Mouse (Mus musculus) heart, postnatal 0 days (tissue): ENCODE measurements around the gene Aldh1b1.

ENCODE experiments used
- CTCF ChIP-seq: IDR thresholded peaks from 2 replicates; pipeline ENCODE4 v1.5.1; 2016; ENCODE audit warnings: antibody characterized with exemption, control low read depth, low read depth
- EP300 ChIP-seq: IDR thresholded peaks from 2 replicates; pipeline ENCODE4 v1.6.1; 2016; ENCODE audit warnings: antibody characterized with exemption, low read depth

DNA sequence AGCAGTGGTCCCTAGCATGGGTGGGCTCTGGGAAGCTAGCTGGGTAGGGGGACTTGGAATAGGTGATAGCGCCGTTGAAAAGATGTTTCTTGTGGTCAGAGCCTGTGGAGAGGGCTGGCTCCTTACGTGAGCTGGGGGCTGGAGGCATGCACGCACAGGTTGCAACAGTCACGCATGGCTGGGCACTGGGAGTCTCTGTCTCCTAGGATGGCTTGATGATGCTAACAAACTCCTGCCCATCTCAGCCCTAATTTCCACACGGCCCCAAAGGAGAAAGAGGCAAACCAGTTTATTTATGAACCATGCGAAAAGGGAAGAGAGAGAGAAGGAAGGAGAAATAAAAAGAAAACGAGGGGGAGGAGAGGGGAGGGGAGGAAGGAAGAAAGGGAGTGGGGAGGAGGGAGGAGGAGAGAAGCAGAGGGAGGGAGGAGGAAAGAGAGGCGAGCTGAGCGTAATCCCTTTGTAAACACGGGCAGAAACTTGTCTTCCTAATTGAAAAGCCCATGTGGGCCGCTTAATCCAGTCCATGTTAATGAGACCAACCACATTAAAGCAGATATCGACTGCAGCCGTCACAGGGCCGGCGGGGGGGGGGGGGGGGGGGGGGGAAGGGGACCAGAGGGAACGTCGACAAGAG is 33.1 kb upstream of the Aldh1b1 start:
- TF ChIP-seq CTCF (no peak), EP300 (no peak)
